Mouse (Mus musculus) adrenal gland, adult 18-20 months (tissue): Measurements from ENCODE around the gene Lpar3. TPM values are rescaled to one million over a fixed set of nuclear protein-coding genes. Genes with fewer than 3 reads are reported as not detected.

Experiments used
- total RNA-seq, 2 experiments: library from RNA; stranded (reverse); gene quantifications; 1 replicate in 1 of 2; 2 replicates in 1 of 2; pipeline ENCODE4 v1.2.3; 2021

Gene Lpar3
- total RNA-seq, 2 experiments from 2014 or later = not detected

Other genes starting within 250 kb of the Lpar3 start
- 1 to 10 TPM; 4.4 to 5.1 TPM for gene Syde2, start 233.1 kb upstream of the Lpar3 start, total RNA-seq
- gene Wdr63, start 112.8 kb upstream of the Lpar3 start, total RNA-seq = not detected
- gene Mcoln3, start 103.5 kb upstream of the Lpar3 start, total RNA-seq = not detected
- under 1 TPM in 1 of 2 experiments, not detected in 1; 0.35 TPM for gene Mcoln2, start 71.1 kb upstream of the Lpar3 start, total RNA-seq
- 1 to 10 TPM; 6.4 to 6.6 TPM for gene Ssx2ip, start 183.7 kb downstream of the Lpar3 start, total RNA-seq
- 1 to 10 TPM; 5.3 to 8.2 TPM for gene Ctbs, start 228.8 kb downstream of the Lpar3 start, total RNA-seq